Mouse (Mus musculus): ENCODE data around the gene Zfp42. TPM values are rescaled to one million over a fixed set of nuclear protein-coding genes. Genes with fewer than 3 reads are reported as not detected.

The Zfp42 gene
- polyA plus RNA-seq, 1 experiment: not detected

DNA sequence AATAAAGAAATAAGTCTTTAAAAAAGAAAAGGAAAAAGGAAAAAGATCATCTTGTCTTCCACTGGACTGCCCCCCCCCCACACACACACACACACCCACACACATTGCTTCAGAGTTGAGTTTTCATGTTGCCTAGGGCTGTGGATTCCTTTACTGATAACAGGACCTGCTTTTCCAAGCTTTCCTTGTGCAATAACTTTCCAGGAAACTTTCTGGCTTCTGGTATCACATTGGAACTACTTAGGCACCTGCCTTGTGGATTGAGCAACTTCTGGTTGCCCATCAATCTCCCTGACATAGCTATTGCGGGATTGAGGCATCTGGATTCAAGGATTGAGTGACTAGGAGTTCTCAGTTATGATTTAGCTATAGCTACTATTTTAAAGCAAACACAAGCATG is 48.9 kb downstream of the Zfp42 start:
- no peak for DNase-seq (ENCODE audit: low read depth, low spot score)
- 85% methylated on average over 1 of the region's 1 CpGs for WGBS

GRCm38 (mm10) chr8:43255695-43256094 is 51.1 kb downstream of the Zfp42 start:
- 87% methylated on average over 6 of the region's 6 CpGs for WGBS
- DNase-seq (ENCODE audit: low read depth, low spot score): no peak

DNA sequence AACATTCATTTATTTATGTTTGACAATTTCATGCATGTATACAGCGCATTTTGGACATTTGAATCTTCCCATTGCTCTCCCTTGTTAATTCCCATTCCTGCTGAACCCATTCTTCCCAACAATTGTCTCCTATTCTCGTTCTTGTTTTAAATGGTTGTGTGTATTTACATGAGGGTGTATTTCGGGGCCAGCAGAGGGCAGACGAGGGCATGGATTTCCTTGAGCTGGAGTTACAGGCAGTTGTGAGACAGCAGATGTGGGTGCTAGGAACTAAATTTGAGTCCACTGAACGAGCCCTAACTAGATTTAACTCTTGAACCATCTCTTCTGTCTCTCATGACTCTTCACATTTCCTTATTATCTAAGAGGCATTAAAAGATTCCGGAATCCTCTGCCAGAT is 55.1 kb downstream of the Zfp42 start:
- 78% methylated on average over 6 of the region's 6 CpGs for WGBS
- DNase-seq (ENCODE audit: low read depth, low spot score): no peak

DNA sequence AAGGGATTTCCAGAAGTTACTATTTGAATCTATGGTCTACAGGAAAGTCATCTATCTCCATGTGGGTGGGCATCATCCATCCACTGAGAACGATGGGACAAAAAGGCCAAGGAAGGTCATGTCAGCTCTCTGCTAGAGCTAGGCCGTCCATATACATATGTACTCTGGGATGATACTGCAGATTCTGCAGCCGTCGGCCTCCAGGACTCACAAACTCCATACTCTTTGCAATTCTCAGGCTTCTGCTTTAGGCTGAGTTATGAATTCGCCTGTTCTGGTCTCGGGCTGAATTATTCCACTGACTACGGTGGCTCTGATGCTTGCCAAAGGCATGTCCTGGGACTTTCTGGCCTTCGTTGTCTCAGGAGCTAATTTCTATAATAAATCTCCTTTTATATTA is 58.1 kb downstream of the Zfp42 start:
- WGBS: 79% methylated on average over 8 of the region's 8 CpGs
- no peak for DNase-seq (ENCODE audit: low read depth, low spot score)

Other genes starting within 250 kb of the Zfp42 start
- gene Triml1, start 165.5 kb downstream of the Zfp42 start, polyA plus RNA-seq (2012; rRNA removed): not detected in 2 replicates
- gene Triml2, start 126.4 kb downstream of the Zfp42 start, polyA plus RNA-seq (2012; rRNA removed): not detected in 2 replicates
- not detected in 2 replicates for gene Adam26b, start 221.1 kb upstream of the Zfp42 start, polyA plus RNA-seq (2012; rRNA removed)

Data from large intestine, adult 2 months (tissue).